11 mouse cellular contexts compared by ENCODE assay signal in genomic region chr5:141000349-141000748, GRCm38 (mm10). TPM values are rescaled to one million over a fixed set of nuclear protein-coding genes. Genes with fewer than 3 reads are reported as not detected.
DNase-seq lines count a peak whose midpoint lies in the region; TF ChIP-seq lines count a peak whose summit lies in the region.
"Had no signal": no experiment of that assay in that cellular context is flagged by ENCODE, and none has a peak within 500 bp of the region (broad histone marks: within the 10 kb centered on the region; RNA-seq: fewer than 3 reads in every experiment).

TSS of gene Card11 (minus strand) at chr5:141000582.

- no peaks in the 10 kb centered on the region for H3K27me3 ChIP-seq in CH12.LX (replicated peaks)
- H3K27me3 ChIP-seq: forebrain, embryonic 13.5 days; hindbrain, embryonic 12.5 days had no signal

- DNase-seq in A20 (ENCODE audit: low read depth, low spot score) (peak; percentile 88), CH12.LX (ENCODE audit: extremely low read depth) (peak; percentile 77)
- DNase-seq in spleen, postnatal 36 days (ENCODE audit: low spot score in 2 of 2): peak; percentile 67 to 73
- no peak for DNase-seq in adrenal gland, adult (ENCODE audit: inconsistent age in 2 of 2, low spot score in 1 of 2)
- no peak for DNase-seq in cerebellum, adult 18-20 months
- no peak for DNase-seq in gastrocnemius, adult 18-20 months (ENCODE audit: low spot score)
- DNase-seq: adrenal gland, postnatal 36 days; heart, adult 11 months had no signal

- H3K9ac ChIP-seq in CH12.LX (ENCODE audit: insufficient read depth, low read depth): peak within 1 kb of the TSS; percentile 96
- H3K9ac ChIP-seq: forebrain, embryonic 13.5 days; hindbrain, embryonic 12.5 days had no signal

- TF ChIP-seq POLR2A in CH12.LX (IDR thresholded peaks at IDR 0.05; ENCODE audit: low read depth, low read length): peak; percentile 69; the same call in 1 of the 2 replicates

- 24% methylated on average over 10 of the region's 10 CpGs for WGBS in macrophage (ENCODE audit: missing documents)

- TF ChIP-seq CTCF in CH12.LX (conservative IDR thresholded peaks at IDR 0.05 in 1 of 2, IDR thresholded peaks at IDR 0.05 in 1 of 2; ENCODE audit: low read depth in 2 of 2, low read length in 2 of 2): no peak

- peaks cover 24 to 33% of the 10 kb centered on the region in 2 experiments for H3K36me3 ChIP-seq in CH12.LX (replicated peaks in 1 of 2; ENCODE audit: control insufficient read depth in 1 of 2, insufficient read depth in 1 of 2, low read length in 1 of 2)
- H3K36me3 ChIP-seq in macrophage (ENCODE audit: inconsistent target): no peaks in the 10 kb centered on the region
- H3K36me3 ChIP-seq: hindbrain, embryonic 12.5 days had no signal

- H3K4me3 ChIP-seq in CH12.LX (replicated peaks in 1 of 3; ENCODE audit: low read depth in 2 of 3, low read length in 2 of 3, poor library complexity in 1 of 3) (peak within 1 kb of the TSS; percentile 68 to 94 (median 83)), macrophage (ENCODE audit: inconsistent target) (peak within 1 kb of the TSS; percentile 9; the same call in 1 of the 2 replicates)
- H3K4me3 ChIP-seq: forebrain, embryonic 13.5 days; hindbrain, embryonic 12.5 days had no signal

- H3K27ac ChIP-seq in CH12.LX (ENCODE audit: insufficient read depth, low read depth) (peak within 1 kb of the TSS; percentile 92), macrophage (peak within 1 kb of the TSS; percentile 32)
- H3K27ac ChIP-seq: forebrain, embryonic 13.5 days; hindbrain, embryonic 12.5 days had no signal

- TF ChIP-seq RAD21 in CH12.LX (IDR thresholded peaks at IDR 0.05; ENCODE audit: low read depth, low read length): no peak; the same call in 1 of the 2 replicates

- dilution Hi-C loops in CH12.LX (cut with MboI; ENCODE audit: extremely low pct_ligation_motif_present, extremely low pct_unique_long_range_greater_than_20kb, low sequenced_read_pairs): no loop called here

- peaks cover 24 to 74% of the 10 kb centered on the region in 2 experiments for H3K4me1 ChIP-seq in CH12.LX (ENCODE audit: control insufficient read depth in 1 of 2, insufficient read depth in 2 of 2)
- H3K4me1 ChIP-seq: forebrain, embryonic 13.5 days; hindbrain, embryonic 12.5 days had no signal

- peaks cover 52% of the 10 kb centered on the region for H3K79me2 ChIP-seq in CH12.LX (replicated peaks; ENCODE audit: control insufficient read depth, extremely low read depth, insufficient read depth, poor library complexity, severe bottlenecking)
- H3K79me2 ChIP-seq in macrophage (ENCODE audit: inconsistent target): peaks cover 23% of the 10 kb centered on the region; the same call in 1 of the 2 replicates

- in situ Hi-C loops in CH12.LX (cut with MboI; ENCODE audit: low pct_ligation_motif_present, low pct_unique_long_range_greater_than_20kb, low sequenced_read_pairs): no loop called here

- peak; percentile 55; the same call in 1 of the 2 replicates for TF ChIP-seq EP300 in CH12.LX (IDR thresholded peaks at IDR 0.05; ENCODE audit: low read length)

- peaks cover 5% of the 10 kb centered on the region for H3K9me3 ChIP-seq in CH12.LX (replicated peaks; ENCODE audit: low read length)

- H3K4me2 ChIP-seq in CH12.LX (ENCODE audit: insufficient read depth, low read depth, poor library complexity, severe bottlenecking): peak within 1 kb of the TSS; percentile 65
- H3K4me2 ChIP-seq: forebrain, embryonic 13.5 days; hindbrain, embryonic 12.5 days had no signal

TF ChIP-seq in CH12.LX, 34 proteins besides CTCF, POLR2A, EP300 and RAD21:
- TF ChIP-seq GABPA (IDR thresholded peaks at IDR 0.05; ENCODE audit: insufficient replicate concordance, low read depth, low read length) (no peak), USF1 (IDR thresholded peaks at IDR 0.05; ENCODE audit: low read depth, low read length) (no peak), USF2 (conservative IDR thresholded peaks at IDR 0.05; ENCODE audit: low read depth, low read length) (no peak), NRF1 (IDR thresholded peaks at IDR 0.05; ENCODE audit: low read depth, low read length) (0 out of 2 replicates have a peak, but pooled peaks have one; percentile 20), TCF12 (IDR thresholded peaks at IDR 0.05; ENCODE audit: low read depth, low read length) (peak; percentile 73), UBTF (IDR thresholded peaks at IDR 0.05; ENCODE audit: low read depth, low read length) (peak; percentile 93), MAFK (IDR thresholded peaks at IDR 0.05; ENCODE audit: insufficient replicate concordance, low read length) (no peak), RCOR1 (conservative IDR thresholded peaks at IDR 0.05; ENCODE audit: low read depth, low read length) (0 out of 2 replicates have a peak, but pooled peaks have one; percentile 47), IRF4 (IDR thresholded peaks at IDR 0.05; ENCODE audit: low read depth, low read length) (peak; percentile 75), SIN3A (IDR thresholded peaks at IDR 0.05; ENCODE audit: low read length) (peak; percentile 86), SMC3 (IDR thresholded peaks at IDR 0.05; ENCODE audit: low read depth, low read length) (peak; percentile 11), NELFE (IDR thresholded peaks at IDR 0.05; ENCODE audit: low read depth, low read length) (peak; percentile 53), ZC3H11A (IDR thresholded peaks at IDR 0.05; ENCODE audit: low read depth, low read length) (no peak), CHD2 (IDR thresholded peaks at IDR 0.05; ENCODE audit: low read length) (no peak; the same call in none of the 2 replicates), MAZ (IDR thresholded peaks at IDR 0.05; ENCODE audit: low read depth, low read length) (peak; percentile 94), POLR2AphosphoS2 (IDR thresholded peaks at IDR 0.05; ENCODE audit: low read depth, low read length) (no peak), JUND (conservative IDR thresholded peaks at IDR 0.05; ENCODE audit: low read depth, low read length) (no peak), ZMIZ1 (IDR thresholded peaks at IDR 0.05; ENCODE audit: low read depth, low read length) (peak; percentile 57; the same call in 1 of the 2 replicates), ETS1 (conservative IDR thresholded peaks at IDR 0.05; ENCODE audit: low read depth, low read length) (no peak; the same call in none of the 2 replicates), E2F4 (IDR thresholded peaks at IDR 0.05; ENCODE audit: insufficient replicate concordance, low read depth, low read length) (no peak), MEF2A (IDR thresholded peaks at IDR 0.05; ENCODE audit: borderline replicate concordance, low read depth, low read length) (peak; percentile 61; the same call in 1 of the 2 replicates), ELF1 (IDR thresholded peaks at IDR 0.05; ENCODE audit: low read depth, low read length) (peak; percentile 43; the same call in 1 of the 2 replicates), CHD1 (IDR thresholded peaks at IDR 0.05; ENCODE audit: low read depth, low read length) (no peak), MXI1 (IDR thresholded peaks at IDR 0.05; ENCODE audit: low read depth, low read length) (peak; percentile 88), ZNF384 (IDR thresholded peaks at IDR 0.05; ENCODE audit: low read depth, low read length) (peak; percentile 97), PAX5 (IDR thresholded peaks at IDR 0.05; ENCODE audit: low read length) (no peak), ZKSCAN1 (IDR thresholded peaks at IDR 0.05; ENCODE audit: borderline replicate concordance, low read depth, low read length) (no peak), KAT2A (IDR thresholded peaks at IDR 0.05; ENCODE audit: insufficient replicate concordance, low read length) (0 out of 2 replicates have a peak, but pooled peaks have one; percentile 19), MAX (IDR thresholded peaks at IDR 0.05; ENCODE audit: low read length) (peak; percentile 61; the same call in 1 of the 2 replicates), MYC (IDR thresholded peaks at IDR 0.05; ENCODE audit: low read depth, low read length) (no peak), HCFC1 (IDR thresholded peaks at IDR 0.05; ENCODE audit: low read depth, low read length) (peak; percentile 47; the same call in 1 of the 2 replicates), BHLHE40 (IDR thresholded peaks at IDR 0.05; ENCODE audit: low read depth, low read length) (0 out of 2 replicates have a peak, but pooled peaks have one; percentile 10), TBP (conservative IDR thresholded peaks at IDR 0.05; ENCODE audit: low read depth, low read length) (peak; percentile 68; the same call in 1 of the 2 replicates), JUN (IDR thresholded peaks at IDR 0.05; ENCODE audit: insufficient read depth, low read depth, low read length) (no peak)

RNA-seq across cellular contexts. Expression of gene Card11, which starts in this region (rescaled TPM):
- total RNA-seq in CH12.LX (2012; rRNA removed) (25.0 and 31.9 TPM in 2 replicates), CH12.LX (2014; rRNA removed) (12.0 and 16.1 TPM in 2 replicates)
- polyA plus RNA-seq in CH12.LX (2012; ENCODE audit: insufficient read length, low read depth) (81.6 and 84.6 TPM in 2 replicates), macrophage (2018) (5.6 to 25.4 TPM (median 9.0 TPM) in 3 replicates)
- 10 to 100 TPM in 18 of 26 experiments, 1 to 10 TPM in 7, under 1 TPM in 1; 0.42 to 33.6 (median 12.5) TPM for total RNA-seq in macrophage (2018; cell fraction: chromatin; rRNA removed)
- 10 to 100 TPM in 19 of 26 experiments, 1 to 10 TPM in 7; 4.1 to 20.9 (median 11.5) TPM for total RNA-seq in macrophage (2018; cell fraction: cytosol; rRNA removed)
- 10 to 100 TPM in 21 of 26 experiments, 1 to 10 TPM in 5; 3.0 to 29.3 (median 16.5) TPM for total RNA-seq in macrophage (2018; cell fraction: nucleus; rRNA removed)
- total RNA-seq in gastrocnemius, adult 18-20 months (2021): under 1 TPM; 0.43 to 0.55 TPM
- polyA plus RNA-seq: forebrain, embryonic 13.5 days; hindbrain, embryonic 12.5 days had no signal

Comparison
In these comparisons a context has a peak if more than half of its experiments do, and no peak if none do; other contexts are left out.
1. RNA of gene Card11 (total RNA-seq): 12.0 to 31.9 TPM in CH12.LX; 0.43 to 0.55 TPM in gastrocnemius, adult 18-20 months; every median in the first group is over 4 times any median in the second.
2. DNase-seq: peak in A20 (single experiment), CH12.LX (single experiment) and spleen, postnatal 36 days (2 of 2); none in adrenal gland, adult (0 of 2), cerebellum, adult 18-20 months (0 of 2) and gastrocnemius, adult 18-20 months (single experiment).